Mouse (Mus musculus) adrenal gland (tissue): ENCODE measurements around the gene Gm45753.

Experiments
- intact Hi-C: fragments of 180-260 bp; cut with DNase I; formaldehyde crosslinking; loops from one replicate; pipeline ENCODE4 v1.15.1; 2025

Gene Gm45753

DNA sequence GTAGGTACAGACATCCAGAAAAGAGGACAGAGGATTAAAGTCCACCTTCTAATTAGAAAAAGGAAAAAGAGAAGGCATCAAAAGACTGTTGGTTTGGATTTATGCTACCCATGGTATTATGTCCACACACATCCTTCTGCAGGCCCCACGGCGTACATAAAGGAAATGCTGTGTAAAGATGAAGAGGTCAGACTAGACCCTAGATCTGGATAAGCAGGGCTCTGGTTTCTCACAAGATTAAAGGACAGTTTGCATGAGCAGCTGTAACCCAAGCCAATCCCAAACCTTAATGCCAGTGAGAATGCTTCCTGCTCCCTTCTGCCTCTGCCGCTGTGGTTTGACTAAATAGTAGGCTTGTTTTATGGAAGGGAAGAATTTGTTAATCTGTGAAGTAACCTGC lies 30.8 kb downstream of the Gm45753 start:
- intact Hi-C loops = no loop called here

DNA sequence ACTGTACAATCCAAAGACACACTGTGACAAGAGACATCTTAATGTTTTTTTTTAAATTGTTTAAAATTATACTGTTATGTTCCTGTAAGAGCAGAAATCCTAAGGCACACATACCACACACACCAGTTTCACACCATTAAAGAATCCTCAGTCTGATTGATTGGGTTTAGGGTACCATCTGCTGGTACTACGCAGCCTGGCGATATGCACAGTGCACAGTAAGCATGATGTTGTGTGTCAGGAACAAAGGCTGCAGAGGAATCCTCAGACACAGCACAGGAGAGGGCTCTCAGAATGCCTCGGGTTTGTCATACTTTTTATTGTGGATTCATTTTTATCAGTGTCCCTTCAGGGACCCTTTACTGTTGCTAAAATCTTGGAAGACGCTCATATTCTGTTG lies 33.9 kb downstream of the Gm45753 start:
- intact Hi-C loops = no loop called here

DNA sequence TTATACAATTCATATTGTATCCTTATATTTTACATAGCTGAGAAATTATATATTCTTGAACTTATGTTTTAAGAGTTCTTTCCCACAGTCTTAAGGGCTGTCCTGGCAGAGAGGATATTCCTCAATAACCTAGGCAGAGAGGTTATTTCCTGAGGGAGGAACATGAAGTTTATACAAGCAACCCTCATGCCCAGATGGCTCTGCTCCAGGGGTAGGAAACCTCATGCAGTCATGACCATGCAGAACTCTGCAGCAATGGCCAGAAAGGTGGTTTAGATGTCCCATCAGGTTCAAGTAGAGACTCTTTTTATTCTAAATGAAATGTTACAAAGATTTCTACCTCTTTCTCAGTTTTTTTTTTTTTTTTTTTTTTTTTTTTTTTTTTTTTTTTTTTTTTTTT lies 39.2 kb downstream of the Gm45753 start:
- intact Hi-C loops = no loop called here

DNA sequence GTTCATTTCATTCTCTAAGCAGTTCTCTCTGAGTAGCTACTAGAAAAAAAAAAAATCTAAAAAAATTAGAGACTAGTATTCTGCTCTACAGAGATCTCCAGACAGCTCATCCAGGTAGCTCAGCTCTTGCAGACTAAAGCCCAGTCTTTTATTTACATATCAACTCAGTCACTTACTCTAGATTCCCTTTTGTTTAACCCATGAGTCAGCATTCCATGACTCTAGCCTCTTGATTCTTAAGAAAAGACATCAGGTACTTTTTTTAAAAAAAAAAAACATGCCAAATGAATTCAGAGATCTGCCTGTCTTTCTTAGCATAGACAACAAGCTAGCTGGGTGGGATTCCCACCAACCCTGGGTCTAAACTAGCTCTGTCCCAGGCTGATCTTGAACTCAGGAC lies 39.8 kb downstream of the Gm45753 start:
- intact Hi-C loops = no loop called here

DNA sequence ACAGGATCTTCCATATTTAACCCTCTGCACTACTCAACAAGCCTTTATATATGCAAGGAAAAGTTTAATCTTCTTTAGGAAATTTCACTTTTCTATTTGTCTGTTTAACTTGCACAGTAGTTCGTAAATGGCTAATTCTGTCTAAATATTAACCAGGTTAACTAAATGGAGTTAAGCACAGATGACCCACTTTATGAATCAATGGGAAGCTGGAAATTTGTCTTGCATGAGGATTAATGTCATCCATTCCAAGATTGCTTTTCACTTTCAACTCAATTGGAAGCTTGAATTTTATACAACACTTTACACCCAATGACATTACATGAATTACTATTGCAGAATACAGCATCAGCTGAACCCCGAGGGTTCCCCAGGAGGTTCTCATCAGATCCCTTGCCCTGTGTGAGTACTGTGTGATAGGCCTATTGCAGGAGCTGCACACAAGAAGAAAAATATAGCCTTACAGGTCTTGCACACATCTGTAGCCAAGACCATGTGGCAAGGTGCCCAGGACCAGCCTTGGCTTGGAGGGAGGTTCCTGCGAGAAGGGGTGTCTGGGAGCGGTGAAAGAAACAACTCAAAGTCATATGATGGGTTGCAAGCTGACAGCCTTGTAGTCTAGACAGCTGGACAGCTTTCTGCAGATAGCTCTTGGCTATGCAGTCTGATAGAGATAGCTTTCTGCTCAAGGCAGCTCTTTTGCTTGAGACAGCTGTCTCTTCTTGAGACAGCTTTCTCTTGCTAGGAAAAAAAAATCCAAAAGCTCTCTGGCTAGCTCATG lies 40.5 kb downstream of the Gm45753 start:
- intact Hi-C loops = no loop called here

DNA sequence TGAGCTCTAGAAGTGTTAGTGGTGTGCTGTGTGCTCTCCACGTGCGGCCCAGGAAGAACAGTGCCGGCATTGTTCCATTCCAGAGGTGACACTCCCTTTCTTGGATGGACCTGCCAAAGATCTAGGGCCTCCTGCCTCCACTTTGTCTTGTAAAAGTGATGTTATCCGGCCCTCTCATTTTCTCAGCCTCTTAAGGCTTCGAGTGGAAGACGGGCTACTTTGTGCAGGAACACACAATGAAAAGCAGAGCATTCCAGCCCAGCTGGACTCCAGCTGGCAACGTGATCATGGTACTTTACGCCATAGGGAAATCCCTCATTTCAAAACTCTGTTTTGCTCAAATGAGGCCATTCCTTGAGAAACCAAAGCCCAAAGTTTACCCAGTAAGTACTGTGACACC lies 41.3 kb downstream of the Gm45753 start:
- intact Hi-C loops = no loop called here

DNA sequence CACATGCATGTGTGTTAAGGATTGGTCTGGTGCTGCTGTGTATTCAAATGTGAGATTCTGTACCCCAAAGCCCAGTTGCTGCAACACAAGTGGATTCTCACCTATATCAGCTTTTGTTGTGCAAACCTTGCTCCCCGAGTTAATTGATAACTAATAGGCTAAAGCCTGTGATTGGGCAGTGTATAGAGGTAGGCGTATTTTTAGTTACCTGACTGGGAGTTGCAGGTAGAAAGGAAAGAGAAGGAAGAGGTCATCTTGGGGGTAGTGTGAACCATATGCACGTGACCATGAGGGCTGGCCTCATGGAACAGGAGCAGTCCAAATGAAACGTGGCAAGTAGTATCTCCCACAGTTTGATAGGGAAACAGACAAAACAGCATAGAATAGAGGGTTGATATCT lies 43.3 kb downstream of the Gm45753 start:
- intact Hi-C loops = no loop called here

DNA sequence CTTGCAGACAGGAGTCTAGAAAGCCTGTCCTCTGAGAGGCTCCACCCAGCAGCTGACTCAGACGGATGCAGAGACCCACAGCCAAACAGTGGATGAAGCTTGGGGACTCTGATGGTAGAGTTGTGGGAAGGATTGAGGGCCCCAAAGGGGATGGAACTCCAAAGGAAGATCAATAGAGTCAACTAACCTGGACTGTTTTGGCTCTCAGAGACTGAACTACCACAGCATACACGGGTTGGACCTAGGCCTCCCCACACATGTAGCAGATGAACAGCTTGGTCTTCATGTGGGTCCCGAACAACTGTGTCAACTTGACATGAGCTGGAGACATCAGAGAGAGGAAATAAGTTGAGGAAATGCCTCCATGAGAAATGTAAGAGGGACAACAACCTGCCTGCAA lies 45.4 kb downstream of the Gm45753 start:
- intact Hi-C loops = no loop called here

DNA sequence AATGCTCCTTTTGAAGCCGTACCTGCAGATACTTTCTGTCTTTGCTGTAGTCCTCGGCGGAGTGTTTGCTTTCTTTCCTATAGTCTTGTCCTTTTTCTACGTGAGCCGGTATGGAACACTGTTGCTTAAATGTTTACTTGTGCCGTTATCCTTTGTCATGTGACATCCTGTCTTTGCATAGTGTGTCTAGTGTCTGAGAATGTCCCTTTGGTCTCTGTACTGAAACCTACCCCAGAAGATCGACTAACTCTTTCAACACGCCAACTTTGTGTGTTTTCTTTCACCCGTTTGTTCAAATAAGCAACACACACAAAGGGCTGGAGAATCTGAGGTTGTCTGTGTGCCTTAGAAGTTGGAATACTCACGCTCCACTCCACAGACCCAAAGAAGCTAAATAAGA lies 46.3 kb downstream of the Gm45753 start, which contains the start of gene F11:
F11 (minus strand) TSS at position 112 of the 400 bp plus-strand sequence.
- intact Hi-C loops = no loop called here

DNA sequence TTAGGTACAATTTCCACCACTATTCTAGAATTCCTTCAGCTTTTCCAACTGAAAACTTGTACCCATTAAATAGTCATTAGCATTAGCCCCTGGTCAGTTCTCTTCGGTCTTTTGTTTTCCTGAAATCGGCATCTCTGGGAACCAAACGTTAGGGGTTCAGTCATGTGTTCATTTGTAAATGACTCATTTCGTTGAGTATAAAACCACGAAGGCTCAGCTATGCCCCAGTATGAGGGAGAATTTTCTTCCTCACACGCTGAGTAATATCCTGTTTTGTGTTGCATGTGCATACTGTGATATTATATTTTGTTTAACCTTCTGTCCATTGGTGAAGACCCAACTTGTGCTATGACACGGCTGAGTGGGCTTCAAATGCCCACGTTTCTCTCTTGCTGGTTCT lies 49.8 kb downstream of the Gm45753 start:
- intact Hi-C loops = no loop called here

DNA sequence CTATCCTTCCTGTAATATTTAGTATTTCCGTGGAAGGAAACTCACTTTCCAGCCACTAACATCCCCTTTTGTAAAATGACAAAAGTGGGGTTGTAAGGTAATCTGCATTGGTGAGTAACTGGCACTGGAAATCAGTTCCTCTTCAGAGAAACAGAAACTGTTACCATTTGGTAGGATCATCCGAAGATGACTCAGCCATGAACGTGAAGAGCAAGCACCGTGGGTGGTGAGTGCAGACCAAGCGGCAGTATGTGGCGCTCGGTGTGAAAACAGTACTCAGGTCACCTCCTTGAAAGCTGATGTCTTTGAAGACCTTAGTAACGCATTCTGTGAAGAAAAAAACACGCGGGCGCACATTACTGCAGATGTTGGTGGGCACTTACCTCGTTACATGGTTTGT lies 53.2 kb downstream of the Gm45753 start:
- intact Hi-C loops = no loop called here

DNA sequence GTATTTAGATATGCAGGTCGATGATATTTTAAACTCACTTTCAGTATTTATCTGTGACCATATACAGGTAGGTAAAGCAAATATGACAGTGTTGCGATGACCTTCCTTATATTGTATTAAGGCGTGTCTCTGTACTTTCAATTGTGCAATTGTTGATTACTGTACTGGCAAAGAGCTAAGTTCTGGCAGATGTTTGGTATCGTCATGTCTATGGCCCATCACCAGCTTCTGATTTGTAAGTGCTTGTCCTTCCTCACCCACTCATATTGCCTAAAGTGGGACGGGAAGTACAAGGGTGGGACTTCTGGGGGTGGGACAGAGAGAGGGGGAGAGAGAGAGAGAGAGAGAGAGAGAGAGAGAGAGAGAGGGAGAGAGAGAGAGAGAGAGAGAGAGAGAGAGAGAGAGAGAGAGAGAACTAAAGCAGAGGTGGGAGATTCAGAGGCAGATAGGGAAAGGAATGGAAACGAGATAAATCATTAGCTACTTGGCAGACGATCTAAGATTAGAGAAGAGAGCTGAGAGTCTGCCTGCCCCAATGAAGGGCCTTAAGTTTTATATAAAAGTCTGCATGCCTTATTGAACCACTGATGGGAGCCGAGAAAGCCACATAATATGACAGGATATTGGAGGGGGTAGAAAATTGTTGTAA lies 53.9 kb downstream of the Gm45753 start:
- intact Hi-C loops = no loop called here

DNA sequence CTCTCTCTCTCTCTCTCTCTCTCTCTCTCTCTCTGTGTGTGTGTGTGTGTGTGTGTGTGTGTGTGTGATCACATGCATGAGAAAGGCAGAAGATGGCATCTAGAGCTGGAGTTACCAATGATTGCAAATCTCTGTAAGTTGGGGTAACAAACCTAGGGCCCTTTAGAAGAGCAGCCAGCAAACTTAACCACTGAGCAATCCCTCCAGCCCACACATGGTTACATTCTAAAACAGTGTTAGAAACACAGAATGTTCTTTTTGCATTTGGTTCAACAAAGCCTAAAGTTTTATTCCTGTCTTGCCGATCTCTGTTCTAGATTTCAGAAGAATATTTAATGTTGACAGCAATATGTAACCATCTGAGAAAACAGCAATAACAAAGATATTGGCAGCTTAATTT lies 54.7 kb downstream of the Gm45753 start:
- intact Hi-C loops = no loop called here

DNA sequence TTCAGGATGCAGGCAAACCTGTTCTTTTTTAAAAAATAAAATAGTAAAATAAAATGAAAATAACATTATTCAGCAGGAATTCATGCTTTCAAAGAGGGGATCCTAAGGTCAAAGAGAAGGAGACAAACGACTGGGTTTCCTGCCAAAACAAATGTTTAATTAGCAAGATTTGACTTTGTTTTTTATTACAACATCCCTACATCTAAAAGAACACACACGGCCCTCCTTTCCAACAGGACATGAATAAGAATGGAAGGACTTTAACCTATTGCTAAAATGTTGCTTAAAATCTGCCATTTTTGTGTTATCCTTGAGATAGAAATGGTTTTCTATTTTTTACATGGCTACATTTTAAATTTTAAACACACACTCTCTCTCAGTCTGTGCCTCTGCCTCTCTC lies 55.2 kb downstream of the Gm45753 start:
- intact Hi-C loops = no loop called here

DNA sequence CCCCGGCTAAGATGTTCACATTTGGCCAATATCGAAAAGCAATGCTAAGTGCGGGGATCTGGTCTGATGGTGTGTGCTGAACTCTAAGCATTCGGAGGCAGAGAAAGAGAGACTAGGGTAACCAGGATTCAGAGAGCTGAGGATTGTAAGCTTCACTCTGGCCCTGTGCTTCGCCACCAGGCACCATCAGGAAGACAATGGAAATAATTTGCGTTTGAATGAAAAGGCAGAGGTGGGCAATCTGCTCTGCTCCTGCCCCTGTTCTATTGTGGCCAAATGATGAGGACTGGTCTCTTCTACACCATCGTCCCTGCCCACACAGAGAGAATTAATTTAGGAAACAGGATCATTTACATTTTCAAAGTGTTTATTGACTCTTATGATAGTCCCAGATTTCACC lies 62.0 kb downstream of the Gm45753 start:
- intact Hi-C loops = no loop called here

DNA sequence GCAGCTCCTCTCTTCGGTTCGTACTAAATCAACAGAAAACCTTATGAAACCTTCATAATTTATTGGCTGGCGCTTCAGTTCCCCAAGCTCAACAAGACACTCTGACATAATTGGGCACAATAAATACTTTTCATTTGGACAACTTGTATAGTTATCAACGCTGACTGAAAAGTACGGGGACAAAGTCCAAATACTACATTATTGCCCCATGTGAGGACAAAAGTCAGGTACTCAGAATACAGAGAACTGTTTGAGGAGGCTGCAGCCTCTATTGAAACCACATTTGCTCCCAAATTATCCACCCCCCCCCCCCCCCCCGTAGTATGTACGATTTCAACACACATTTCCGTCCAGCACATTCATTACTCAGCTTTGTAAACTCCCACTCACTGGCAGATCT lies 68.9 kb downstream of the Gm45753 start:
- intact Hi-C loops = loop anchor here (5.0 kb wide), 1 partner anchor 187 kb away; no protein-coding TSS in a partner anchor

DNA sequence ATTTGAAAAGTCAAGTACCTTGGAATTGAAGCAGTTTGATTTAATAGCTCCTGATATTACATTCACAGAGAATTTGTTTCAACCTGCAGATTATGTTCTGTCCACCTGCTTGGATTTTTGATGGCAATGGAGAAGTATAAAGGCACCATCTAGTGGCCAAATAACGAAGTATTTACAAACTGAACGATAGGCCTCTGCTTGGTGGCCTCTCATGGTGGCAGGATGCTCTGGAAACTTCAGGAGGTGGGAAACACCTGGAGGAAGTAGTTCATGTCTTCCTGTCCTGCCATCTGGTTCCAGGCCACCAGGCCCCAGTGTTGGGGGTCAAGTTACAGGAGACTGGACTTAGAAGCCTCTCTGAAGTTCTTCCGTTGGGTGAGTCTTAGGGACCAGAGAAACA lies 70.0 kb downstream of the Gm45753 start:
- intact Hi-C loops = loop anchor here (1.0 to 5.0 kb wide), 2 partner anchors 170 to 186 kb away; no protein-coding TSS in a partner anchor

DNA sequence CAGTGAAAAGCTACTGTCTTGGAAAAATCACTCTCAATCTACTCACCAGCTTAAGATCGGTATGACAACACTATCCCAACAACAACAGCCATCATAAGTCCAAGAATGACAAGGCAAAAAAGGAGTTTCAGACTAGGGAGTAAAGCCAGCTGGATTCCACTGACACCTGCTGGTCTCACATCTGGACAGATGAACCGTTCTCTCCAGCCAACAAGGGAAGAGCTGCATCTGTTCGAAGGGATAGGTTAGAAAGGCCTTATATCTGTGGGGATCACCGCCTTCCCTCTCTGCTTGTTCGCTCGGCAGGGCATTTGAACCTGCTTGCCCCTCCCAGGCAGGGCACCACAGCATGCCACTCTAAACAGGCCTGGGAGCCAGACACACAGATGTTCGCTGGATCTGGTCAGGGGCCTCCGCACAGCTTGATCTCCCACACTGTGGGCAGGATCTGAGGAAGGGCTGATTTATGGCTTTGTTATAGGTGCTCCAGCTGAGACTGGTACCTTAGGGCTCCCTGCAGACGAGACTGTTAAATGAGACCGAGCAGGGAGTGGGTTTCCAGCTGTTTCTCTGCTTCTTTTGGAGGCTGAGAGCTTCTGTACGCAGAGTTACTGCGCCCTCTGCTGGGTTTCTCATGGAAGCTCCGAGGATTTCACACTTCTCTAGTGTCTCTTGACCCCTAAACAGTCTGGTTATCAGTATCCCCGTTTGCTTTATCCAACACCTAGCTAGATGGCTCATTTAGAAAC lies 71.9 kb downstream of the Gm45753 start:
- intact Hi-C loops = loop anchor here (5.0 kb wide), 1 partner anchor 184 kb away; no protein-coding TSS in a partner anchor

DNA sequence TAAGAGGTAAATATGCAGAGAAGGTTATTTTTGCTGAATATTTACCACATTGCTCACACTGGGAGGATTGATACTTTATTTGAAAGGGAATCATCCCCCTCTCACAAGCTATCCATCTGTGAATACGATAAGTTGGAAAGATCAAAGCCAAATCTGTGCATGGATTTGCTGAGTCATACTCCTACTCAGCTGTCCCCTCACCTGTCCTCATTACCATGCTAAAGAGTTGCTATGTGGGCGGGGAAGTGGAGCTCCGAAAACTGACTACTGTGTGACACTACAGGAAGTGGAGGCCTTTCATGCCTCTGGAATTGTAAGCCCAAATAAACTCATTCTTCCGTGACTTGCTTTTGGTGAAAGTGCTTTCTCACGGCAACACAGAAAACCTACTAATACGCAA lies 73.0 kb downstream of the Gm45753 start:
- intact Hi-C loops = loop anchor here (5.0 kb wide), 1 partner anchor 183 kb away; no protein-coding TSS in a partner anchor

DNA sequence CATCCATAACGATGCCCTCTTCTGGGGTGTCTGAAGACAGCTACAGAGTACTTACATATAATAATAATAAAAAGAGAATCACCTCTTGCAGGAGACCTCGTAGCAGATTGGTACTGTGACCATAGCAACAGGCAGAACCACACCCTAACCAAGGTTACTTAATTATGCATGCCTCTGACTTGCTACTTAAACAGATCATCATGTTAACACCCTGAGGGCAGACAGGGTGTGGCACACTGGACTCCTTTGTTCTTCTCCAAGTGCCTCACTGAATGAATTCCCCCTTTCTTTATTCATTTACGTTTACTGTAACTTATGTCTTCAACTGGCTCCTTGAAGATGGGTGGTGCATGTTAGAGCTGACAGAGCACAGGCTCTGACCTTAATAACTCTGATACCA lies 75.0 kb downstream of the Gm45753 start:
- intact Hi-C loops = no loop called here
